Mouse (Mus musculus) ovary, postnatal 10 days (tissue): ENCODE results near the gene Ankrd28.

ENCODE experiments used
- DNase-seq: peaks from one replicate; pipeline ENCODE4 v3.0.0; 2022; ENCODE audit warnings: low spot score

Gene Ankrd28

DNA sequence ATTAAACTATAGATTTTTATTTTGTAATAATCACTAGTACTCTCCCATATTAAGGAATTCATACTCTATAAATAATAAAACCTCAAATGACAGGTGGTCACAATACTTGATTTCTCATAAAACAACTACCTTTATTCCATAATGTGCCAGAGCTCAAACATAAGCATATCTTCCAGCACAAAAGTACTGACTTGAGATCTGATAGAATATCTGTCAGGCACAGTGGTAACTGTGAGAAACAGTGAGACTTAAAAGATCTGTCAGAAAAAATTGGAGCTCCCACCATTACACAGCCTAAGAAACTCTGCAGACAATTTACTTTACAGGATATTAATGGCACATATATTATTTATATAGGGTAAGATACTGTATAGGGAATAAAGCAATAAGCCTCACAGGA, 114.8 kb downstream of the Ankrd28 start:
- no peak for DNase-seq

DNA sequence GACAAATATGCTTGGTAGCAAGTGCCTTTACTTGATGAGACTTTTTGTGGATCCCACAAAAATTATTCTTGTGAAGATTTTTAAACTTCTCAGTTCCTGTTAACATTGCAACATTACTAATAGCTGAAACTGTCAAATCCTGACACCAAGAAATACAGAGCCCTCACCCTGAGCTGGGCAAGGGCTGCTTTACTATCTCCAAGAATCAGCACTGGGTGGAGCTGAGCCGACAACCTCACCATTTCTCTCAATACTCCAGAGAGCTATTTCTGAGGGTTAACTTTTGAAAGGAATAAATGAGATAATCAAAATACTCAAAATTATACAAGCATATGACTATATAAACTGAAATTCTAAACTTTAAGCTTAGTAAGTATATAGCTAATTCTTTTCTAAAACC, 121.1 kb downstream of the Ankrd28 start:
- no peak for DNase-seq

DNA sequence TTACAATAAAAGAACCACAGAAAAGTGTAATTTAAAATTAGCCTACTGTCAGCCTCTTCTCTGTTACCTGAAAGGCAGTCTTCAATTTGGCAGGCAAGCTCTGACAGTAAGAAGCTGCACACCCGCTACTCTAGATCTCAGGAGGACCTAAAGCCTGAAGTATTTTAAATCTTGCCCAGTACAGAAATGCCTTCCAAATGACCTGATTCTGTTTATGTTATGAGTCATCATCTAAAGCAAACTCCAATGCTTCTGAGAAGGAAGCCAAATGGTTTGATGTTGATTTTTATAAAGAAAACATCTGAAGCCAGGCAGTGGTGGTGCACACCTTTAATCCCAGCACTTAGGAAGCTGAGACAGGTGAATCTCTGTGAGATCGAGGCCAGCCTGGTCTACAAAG, 130.1 kb downstream of the Ankrd28 start:
- no peak for DNase-seq

DNA sequence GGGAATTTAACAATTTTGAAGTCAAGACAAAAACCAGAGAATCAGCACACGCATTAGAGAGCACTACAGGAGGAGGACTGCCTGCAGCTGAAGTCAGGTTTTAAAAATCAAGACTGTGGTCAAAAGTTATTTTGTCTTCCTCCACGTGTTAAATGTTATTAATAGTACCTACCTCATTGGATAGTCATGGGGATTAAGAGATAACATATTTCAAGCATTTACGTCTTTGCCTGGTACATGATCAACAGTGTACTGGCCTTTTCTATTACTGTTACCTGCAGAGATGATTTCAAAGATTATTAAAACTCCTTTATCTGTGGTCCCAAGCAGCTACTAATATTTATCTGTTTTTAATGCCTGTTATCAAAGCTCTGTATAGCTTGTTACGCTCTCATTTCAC, 132.7 kb downstream of the Ankrd28 start:
- no peak for DNase-seq

DNA sequence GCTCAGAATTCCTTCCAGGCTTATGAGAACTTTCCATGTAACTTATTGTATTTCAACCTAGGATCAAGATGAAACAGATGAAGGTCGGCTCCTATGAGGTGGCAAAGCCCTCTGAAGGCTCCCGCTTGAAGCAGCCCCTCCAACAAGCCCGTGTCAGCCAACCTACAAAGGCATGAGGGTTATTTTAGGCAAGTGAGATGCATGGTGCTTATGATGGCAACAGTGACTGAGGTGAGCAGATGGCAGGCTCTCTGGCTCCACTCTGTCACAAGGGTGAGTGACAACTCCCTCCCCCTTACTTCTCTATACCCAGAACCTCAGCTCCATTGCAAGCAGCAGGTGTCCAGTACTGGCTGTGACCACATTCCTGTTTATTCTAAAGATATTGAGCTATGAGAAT, 133.1 kb downstream of the Ankrd28 start:
- no peak for DNase-seq

DNA sequence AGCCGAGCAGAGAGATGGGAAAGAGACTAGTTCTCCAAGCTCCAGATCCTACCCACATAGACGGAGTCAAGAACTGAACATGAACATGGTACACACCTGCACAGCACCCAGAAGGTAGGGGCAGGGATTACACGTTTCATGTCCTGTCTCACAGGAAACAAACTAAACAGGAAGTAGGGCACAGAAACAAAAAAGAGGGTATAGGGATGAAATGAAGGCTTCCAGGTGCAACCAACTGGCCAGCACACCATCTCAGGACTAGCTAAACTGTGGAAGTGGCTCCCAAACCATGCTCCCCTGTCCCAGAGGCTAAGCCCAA, 133.5 kb downstream of the Ankrd28 start:
- DNase-seq: no peak

DNA sequence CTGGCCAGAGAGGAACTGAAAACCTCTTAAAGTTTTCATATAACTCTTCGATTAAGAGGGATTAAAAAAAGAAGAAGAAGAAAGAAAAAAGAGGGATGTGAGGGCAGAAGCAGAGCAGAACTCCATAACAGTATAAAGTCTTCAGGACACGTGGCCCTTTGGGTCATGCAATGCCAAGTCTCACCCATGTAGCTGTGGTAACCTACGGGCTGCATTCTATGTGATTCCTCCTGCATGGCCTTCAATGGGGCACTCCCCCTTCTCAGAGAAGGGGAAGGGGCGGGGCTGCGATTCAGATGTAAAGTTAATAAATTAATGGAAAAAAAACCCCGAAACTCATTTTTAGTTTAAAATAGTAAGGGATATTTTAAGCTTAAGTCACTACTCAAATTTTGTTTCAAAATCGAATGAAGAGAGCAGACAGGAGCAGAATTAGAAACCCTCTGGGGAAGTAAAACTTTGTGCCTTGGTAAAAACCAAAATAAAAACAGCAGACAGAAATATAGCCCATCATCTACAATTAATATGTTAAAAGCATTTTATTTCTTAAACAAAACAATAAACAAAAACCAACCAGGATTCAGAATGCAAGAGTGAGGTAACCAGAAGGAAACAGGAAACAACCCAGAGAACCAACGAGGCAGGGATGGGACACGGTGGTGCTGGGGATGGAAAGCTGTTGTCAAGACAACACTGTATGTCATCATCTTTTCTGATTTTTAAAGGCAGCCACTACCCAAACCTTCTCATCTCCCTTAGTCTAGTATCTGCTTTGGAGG, 134.1 kb downstream of the Ankrd28 start:
- DNase-seq: no peak

DNA sequence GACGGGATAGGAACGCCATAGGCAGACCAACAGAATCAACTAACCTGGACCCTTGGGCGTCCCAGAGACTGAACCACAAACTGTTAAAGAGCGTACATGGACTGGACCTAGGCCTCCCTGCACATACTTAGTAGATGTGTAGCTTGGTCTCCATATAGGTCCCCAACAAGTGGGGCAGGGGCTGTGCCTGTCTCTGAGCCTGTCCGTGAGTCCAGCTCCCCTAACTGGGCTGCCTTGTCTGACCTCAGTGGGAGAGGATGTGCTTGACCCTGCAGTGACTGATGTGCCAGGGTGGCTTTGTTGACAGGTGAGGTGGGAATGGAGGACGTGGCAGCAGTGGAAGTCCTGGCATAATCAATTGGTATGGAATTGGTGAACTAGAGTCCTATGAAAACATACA, 137.9 kb downstream of the Ankrd28 start:
- DNase-seq: no peak

DNA sequence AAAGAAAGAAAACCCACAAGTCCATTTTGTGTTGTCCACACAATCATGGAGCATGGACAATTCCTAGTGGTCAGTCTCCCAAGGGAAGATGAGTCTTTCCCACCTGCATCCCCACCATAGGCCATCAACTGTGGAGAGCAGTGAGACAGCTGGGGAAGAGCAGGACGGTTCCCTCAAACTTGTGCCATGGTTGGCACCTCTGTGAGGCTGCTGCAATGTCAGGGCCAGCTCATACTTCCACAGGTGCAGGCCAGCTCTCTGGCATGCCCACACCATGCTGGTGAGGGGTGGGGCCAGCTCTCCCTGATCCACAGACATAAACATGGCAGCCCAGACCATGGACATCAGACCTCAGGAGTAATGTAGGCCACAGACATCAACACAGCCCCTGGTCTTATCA, 144.2 kb downstream of the Ankrd28 start:
- DNase-seq: no peak

DNA sequence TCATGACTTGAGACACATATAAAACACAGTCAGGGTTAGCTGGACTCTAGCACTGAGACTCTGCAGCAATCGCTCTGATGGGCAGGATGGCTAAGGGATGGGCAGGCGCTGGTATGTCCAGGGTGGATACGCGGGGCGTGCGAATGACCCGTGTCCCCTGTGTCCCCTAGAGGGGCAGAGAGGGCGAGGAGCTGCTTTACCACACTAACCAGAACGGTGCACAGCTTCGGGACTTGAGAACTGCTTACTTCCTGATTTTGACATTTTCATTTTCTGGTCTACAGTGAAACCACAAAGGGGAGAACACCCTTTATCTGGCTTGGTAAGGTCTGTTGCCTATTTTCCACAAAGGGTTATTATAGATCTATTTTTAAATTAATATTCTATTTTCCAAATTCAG, 144.8 kb downstream of the Ankrd28 start:
- DNase-seq: no peak

DNA sequence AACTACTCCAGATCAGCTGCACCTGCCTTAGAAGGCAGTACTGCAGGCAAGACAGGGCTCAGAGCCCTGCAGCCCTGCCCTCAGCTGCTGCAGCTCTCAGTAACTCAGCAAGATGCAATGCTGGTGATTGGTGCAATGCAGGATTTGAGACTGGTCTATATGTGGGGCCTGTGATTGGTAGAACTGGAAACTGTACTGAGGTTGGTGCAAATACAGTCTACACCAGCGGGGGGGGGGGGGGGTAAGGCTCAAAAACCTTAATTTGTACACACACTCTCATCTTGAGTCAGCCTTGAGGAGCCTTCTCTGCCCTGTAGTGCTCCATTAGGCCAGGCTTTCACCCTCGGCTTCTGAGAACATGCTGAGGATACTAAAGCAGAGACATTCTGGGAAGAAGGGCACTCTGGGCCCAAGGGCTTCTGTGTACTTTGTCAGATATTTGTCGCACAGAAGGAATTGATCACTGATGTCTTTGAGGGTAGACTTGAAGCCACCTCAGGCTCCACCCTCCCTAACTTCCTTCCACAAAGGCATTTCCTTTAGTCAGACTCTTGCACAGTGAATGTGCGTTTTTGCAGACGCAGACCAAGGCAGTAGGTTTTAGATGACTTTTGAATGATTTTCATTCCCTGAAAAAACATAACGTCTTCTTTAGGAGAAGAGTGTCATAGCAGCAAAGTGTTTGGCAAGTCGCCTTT, 146.0 kb downstream of the Ankrd28 start:
- no peak for DNase-seq

DNA sequence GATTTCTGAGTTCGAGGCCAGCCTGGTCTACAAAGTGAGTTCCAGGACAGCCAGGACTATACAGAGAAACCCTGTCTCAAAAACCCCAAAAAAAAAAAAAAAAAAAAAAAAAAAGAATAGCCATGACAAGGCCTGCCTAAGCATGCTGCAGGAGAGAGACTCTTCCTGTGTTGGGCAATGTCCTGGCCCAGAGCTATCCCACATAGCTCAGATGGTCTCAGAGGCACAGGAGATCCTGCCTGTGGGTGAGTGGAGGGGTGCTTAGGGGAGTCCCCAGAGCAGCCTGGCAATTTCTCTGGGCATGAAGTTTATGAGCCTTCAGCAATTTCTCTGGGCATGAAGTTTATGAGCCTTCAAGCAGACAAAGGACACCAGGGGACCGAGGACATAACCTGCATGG, 146.8 kb downstream of the Ankrd28 start:
- DNase-seq: no peak

DNA sequence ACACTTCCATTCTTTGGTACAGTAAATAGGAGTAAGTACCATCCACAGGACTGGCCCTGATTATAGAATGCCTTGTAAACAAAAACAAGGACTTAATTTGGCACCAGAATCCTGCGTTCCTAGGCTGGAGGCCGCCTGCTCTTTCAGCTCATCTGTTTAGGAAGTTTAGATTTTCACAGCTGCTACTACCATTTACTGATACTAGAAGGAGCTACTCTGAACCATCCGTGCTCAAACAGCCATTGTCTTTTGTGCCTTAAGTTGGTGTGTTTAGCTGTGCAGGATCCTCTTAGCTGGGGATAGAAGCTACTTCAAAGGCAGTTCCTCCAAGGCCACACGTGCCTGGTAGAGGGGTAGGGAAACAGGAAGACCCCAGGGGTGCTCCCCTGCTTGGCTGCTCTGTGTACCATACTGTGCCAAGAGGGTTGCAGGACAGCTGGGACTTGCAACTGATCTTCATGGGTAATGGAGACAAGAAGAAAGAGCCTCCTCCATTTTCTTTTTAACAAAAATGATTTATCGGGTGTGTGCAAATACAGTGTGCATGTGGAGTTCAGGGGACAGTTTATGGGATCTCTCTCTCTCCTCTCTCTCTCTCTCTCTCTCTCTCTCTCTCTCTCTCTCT, 148.4 kb downstream of the Ankrd28 start:
- DNase-seq: no peak

DNA sequence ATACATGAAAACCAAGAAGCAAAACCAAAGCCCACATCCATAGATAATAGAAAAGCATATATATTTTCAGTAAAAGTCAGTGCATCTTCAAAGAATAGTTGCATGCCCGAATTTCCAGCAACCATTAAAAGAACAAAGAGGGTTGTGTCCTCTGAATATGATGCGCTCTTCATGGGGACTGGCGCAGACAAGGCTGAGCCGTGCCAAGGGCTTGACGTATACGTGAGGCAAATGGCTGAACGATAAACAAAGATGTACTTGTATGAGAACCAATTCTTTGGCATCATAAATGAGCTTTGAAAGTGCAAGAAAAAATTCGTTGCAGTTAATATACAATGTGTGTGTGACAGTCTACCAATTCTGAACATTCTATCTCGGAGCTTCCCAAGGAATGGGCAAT, 149.2 kb downstream of the Ankrd28 start:
- DNase-seq: no peak

DNA sequence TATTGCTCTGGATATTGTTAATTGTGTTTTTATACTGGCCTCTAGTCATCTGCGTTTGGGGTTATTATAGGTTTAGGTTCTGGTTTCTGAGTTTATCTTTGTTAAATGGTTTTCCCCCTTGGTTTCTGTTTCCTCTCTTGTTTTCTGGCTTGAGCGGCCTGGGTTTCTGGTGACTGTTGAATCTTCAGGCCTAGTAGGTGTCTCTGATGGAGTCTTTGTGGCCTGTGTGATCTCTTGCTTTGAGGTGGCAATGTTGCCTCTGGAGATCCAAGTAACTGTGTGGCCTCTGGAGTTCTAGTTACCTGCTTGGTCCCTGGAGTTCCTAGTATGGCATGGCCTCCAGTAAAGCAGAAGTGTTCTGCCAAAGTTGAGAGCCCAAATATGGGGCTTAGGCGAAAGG, 149.8 kb downstream of the Ankrd28 start:
- DNase-seq: no peak

DNA sequence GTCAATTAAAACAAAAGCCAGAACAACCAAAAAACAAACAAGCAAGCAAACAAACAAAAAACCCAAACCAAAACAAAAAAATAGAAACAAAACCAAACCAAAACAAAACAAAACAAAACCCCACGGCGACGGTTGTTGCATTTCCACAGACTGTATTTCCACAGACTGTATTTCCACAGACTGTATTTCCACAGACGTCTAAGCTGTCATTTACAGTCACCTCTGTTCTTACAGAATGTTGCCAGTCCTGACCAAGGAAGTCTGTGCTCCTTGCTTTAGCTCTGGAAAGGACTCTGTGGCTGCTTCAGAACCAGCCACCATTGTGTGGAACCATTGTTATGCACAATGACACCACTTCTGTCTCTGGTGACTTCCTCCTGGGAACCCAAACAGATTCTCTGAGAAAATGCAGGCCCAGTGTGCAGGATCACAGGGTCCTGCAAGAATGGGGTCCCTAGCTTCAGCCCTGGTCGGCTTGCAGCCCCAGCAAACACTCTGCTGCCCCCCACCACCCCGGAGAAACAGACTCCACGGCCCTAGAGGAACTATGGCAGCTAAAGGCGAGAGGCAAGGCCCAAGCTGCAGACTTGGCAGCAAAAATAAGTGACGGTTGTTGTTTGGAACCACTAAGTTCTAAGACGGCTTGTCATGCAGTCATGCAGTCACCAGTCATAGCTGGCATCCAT, 158.7 kb downstream of the Ankrd28 start:
- DNase-seq: no peak

DNA sequence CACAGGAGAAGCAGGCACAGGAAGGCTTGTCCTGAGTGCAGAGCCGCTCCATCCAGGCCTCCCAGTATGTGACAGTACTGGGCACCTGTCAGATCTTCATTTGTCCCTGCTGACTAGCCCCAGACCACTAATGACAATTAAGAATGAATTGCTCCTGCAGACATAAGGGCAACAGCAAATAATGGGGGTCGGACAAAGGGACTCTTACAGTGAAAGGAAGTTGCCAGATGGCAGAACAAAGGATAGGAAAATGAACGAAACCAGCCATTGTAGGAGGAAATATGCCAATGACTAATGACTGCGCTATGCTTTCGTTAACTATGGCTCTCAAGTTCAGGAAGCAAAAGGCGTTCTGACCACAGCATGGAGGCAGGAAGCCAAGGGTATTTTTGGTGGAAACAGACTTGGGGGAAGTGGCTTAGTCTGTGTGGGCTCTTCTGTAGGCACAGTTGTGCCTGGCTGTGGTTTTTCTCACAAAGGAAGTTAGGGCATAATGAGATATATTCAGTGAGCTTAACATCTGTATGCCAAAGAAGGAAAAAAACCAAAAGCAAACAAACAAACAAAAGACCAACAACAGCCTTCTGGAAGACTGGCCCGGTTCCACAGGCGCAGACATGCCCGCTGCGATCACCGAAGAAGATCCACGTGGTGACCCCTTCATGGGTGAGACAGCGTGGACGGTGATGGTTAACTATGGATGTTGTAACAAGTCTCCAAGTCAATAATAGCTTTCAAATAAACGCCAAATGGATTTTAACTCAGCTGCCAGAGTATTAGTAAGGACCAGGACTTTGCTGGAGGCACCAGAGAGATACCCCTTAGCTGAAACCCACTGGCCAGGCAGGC, 160.6 kb downstream of the Ankrd28 start:
- DNase-seq: no peak

DNA sequence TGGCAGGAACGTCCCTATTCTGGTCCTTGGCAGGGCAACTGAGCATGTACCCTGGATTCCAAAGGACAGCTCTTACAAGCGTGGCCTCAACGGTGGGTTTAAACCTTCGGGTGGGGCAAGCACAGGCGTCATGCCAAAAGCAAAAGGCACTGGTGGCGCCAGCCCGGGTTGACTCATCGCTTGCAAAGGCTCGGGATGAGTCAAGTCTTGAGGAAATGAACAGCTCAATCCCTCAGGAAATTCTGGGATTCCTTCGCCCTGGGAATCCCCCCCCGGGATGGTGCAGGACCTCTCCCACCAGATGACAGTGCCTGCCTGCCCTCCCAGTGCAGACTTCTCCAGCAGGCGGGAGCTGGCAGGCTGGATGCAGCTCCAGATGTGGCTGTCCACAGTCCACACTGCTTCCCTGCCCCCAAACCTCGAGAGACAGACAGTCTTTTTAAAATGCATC, 161.3 kb downstream of the Ankrd28 start:
- no peak for DNase-seq

DNA sequence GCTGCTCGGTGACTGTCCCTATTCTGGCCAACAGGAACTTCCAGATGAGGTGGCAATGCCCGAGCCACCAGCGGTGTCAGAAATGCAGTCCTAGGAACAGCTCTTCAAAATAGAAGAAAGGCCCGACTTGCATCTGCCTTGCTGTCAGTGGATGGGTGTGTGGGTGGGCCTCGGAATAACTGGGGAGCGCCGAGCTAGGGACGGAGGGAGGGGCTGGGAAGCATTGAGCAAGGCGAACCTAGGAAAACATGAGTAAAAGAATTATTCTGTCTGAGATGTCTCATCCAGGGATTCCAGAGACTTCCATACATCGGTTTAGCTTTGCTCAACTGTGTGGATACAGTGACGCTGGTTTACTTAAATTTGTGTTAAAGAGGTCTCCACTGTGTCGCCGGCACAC, 162.1 kb downstream of the Ankrd28 start:
- no peak for DNase-seq

DNA sequence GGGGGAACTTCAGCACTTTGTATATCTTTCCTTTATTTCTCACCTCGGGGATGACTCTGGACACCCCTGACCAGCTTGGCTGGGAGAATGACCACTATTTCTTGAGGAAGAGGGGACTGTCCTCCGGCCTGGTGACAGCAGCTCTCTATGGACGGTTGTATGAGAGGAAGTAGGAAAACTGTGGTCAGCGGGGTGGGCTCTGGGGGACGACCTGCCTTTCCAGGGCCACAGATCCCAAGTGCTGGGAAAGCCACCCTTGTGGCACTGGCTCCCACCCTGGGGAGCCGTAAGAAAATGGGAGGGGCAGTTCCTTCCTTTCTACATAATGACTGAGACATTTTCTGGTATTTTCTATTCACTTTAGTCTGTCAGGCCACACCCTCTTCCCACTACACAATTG, 162.7 kb downstream of the Ankrd28 start:
- no peak for DNase-seq

DNA sequence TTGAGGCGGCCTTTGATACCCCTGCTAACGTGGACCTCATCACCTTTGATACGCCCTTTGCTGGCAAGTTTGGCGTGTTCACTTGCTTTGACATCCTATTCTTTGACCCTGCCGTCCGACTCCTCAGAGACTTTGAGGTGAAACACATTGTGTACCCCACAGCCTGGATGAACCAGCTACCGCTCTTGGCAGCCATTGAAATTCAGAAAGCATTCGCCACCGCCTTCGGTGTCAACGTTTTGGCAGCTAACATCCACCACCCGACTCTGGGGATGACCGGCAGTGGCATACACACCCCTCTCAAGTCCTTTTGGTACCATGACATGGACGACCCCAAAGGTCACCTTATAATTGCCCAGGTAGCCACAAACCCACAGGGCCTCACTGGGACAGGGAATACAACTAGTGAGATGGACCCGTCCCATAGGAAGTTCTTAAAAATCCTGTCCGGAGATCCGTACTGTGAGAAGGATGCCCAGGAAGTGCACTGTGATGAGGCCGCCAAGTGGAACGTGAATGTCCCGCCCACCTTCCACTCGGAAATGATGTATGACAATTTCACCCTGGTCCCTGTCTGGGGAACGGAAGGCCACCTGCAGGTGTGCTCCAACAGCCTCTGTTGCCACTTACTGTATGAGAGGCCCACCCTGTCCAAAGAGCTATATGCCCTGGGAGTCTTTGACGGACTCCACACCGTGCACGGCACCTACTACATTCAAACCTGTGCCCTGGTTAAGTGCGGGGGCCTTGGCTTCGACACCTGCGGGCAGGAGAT, 163.3 kb downstream of the Ankrd28 start:
- no peak for DNase-seq
